Mouse (Mus musculus): Measurements from ENCODE around the gene Apba3. TPM values are rescaled to one million over a fixed set of nuclear protein-coding genes. Genes with fewer than 3 reads are reported as not detected.

Gene Apba3
- total RNA-seq, 2 experiments from 2014 or later = 85.5 to 97.2 TPM

DNA sequence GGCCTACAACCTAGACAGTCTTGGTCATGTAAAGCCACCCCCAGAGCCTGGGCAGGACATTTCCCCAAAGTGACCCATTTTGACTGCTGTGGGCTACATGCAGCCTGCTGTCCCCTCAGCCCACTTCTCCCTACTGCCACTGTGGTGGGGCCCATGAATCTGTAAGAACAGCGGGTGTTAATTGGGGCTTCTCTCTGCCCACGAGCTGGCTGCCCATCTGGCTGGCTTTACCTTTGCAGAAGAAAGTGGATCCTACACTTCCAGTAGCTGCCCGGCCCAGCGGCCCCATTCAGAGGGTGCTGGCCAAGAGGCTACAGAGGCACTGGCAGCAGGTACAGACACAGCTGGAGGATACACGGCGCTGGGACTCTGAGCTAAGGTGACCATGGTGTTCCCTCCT, 21.6 kb upstream of the Apba3 start:
- intact Hi-C loops (cut with DNase I) = loop anchor here (2.0 kb wide), 1 partner anchor 42 kb away; no protein-coding TSS in a partner anchor
- DNase-seq = no peak

DNA sequence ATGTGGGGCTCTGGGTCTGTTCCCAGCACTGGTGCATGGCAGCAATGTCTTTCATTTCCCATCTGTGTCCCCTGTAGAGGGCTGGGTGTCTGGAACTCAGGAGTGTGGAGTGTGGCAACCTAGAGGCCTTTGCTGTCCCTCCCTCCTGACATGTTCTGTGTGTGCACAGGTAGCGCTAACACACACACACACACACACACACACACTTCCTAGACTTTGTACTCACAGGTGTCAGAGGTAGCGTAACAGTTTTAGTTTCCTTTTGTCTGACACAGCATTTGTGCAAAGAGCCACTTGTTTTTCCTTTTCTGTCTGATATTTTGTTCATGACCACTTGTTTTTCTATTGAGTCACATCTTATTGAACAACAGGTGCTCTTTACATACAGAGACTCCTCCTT, 19.0 kb upstream of the Apba3 start:
- no peak for DNase-seq
- intact Hi-C loops (cut with DNase I) = no loop called here

DNA sequence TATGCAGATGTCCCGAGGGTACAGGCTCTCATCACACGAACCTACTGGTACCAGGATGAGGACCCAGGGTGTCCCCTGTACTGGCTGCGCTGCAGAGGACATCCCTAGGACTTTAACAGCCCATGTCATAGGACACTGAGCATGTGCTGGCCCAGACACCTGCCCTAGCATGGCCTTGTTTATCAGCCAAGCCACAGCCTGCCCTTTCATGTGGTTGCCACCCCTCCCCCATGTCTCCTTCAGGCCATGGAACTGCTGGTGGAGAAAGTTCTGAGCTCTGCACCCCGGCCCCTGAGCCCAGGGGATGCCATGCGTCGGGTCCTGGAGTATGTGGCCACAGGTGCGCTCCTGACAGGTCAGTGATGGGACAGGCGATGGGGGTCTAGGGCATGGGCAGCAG, 17.3 kb upstream of the Apba3 start:
- DNase-seq = no peak
- intact Hi-C loops (cut with DNase I) = no loop called here

DNA sequence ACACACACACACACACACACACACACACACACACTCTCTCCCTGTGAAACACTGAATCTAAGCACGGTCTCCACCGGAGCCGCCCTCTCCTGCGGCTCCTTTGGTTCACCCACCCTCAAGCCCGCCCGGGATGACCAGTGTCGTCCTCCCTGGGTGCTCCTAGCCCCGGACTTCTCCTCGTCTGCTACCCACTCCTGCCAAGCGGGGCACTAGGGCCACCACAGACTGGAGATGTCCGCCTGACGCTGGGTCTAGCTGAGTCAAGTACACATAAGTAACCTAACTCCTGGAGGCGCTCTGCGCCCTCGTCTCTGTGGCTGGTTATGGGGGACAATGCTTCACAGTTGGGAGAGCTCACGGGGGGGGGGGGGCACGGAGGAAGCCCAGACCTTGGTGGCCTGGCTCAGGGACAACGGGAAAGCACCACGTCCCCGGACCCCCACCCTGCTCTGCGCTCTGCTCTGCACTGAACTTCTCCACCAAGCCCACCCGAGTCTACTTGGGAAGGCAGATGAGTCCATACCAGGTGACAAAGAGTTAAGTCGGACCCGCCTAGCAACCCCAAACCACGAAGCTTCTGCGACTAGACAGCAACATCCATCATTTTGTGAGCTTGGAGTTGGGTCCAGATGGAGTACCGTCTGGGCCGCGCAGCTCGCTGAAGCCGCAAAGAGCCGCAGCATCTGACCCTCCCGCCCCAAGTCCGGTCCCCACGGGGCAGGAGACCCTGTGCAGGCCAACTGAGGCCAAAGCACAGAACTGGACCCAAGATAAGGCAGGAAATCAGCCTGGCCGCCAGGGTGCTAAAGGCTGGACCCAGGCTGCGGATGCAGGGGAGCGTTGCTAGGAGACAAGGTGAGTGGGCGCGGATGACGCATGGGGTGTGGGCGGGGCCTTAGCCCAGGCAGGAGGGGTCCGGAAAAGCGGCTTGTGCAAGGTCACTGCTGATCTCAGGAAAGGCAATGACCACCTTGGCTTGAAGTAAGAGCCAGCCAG, 14.0 kb upstream of the Apba3 start, which contains the start of gene Matk:
TSS of gene Matk (plus strand) at position 512 of the 996 bp plus-strand sequence.
- intact Hi-C loops (cut with DNase I) = no loop called here
- peak in 1 of 2 experiments; percentile 48 for DNase-seq

DNA sequence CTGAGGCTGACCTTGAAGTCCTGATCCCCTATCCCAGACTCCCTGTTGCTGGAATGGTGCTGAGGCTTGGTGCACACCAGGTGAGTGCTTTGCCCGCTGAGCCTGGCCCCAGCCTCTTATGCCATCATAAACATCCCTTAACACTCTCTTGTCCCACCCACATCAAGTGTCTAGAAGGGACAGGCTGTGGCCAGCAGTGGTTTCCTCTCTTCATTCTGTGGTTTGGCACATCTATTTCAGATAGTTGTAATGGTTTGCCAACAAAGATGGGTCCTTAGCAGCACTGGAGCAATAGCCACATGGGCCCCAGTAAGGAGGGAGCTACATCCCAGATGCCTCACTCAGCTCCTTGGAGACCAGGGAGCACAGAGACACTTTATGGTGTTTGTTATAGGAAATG, 11.9 kb upstream of the Apba3 start:
- no peak for DNase-seq
- intact Hi-C loops (cut with DNase I) = no loop called here

DNA sequence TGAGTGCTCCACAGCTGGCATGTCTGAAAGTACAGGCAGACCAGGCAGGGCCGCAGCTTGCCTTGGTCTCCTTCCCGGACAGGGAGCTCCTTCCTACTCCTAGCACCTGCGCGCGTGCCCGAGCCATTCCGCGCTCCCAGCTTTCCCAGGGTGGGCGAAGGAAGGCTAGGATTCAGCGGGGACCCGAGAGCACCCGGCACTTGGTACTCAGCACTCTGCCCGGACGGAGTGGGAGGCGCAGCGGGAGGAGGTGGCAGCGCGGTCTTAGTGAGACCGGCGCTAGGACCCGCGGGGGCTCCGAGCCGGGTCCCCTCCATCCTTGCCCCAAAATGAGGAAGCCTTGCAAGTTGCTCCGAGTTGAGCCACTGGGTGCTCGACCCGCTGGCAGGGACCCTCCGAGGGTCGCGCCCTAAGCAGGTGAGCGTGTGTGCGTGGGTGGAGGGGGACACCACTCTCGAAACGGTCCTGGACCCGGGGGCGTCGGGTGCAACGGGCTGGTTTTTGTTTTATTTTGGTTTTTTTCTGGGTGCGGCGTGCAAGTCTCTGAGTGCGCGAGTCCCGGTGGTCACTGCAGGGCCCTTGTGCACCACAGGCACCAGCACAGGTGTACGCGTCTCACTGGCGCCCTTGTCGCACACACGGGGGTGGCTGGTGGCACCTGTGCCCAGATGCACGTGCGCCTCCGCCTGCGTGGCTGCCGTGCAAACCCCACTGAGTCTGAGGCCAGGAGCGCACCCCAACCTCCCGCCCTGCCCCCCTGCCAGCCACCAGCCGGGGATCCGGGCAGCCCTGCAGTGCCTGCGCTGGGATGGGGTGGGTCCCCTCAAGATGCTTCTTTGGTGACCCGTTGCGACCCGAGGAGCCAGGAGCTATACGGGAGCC, 9.4 kb upstream of the Apba3 start:
- intact Hi-C loops (cut with DNase I) = no loop called here
- DNase-seq = no peak

DNA sequence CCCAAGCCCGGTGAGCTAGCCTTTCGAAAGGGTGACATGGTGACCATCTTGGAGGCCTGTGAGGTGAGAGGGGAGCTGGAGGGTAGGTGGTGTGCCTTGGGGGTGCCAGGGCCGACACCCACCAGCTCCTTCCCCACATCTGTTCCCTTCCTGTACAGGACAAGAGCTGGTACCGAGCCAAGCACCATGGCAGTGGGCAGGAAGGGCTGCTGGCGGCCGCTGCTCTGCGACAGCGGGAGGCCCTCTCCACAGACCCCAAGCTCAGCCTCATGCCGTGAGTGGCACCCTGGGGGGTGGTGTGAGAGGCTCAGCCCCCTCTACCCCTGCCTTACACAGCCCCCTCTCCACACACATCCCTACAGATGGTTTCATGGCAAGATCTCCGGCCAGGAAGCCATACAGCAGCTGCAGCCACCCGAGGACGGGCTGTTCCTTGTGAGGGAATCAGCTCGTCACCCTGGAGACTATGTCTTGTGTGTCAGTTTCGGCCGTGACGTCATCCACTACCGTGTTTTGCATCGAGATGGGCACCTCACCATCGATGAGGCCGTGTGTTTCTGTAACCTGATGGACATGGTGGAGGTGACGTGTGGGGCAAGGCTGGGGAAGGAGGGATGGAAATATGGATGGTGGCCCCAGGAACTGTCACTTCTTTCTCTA, 7.4 kb upstream of the Apba3 start:
- intact Hi-C loops (cut with DNase I) = no loop called here
- no peak for DNase-seq

DNA sequence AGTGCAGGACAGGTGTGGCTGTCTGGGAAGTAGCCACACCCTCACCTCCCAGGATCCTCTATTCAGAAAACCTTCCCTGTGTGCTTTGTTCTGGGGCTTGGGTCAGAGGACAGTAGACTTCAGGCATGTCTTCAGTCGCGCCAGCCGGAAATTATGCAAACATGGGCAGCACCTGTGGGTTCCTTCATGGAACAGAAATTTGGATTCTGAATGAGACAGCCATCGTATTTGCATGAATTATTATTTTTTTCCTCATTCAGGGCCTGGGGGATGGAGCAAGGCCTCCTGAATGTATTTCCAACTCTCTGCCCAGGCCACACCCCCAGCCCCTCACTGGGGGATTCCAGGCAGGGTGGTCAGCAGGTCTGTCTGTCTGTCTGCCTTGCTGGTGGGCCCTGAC, 5.7 kb upstream of the Apba3 start:
- DNase-seq = no peak
- intact Hi-C loops (cut with DNase I) = loop anchor here (10.0 kb wide), 1 partner anchor 546 kb away; no protein-coding TSS in a partner anchor

DNA sequence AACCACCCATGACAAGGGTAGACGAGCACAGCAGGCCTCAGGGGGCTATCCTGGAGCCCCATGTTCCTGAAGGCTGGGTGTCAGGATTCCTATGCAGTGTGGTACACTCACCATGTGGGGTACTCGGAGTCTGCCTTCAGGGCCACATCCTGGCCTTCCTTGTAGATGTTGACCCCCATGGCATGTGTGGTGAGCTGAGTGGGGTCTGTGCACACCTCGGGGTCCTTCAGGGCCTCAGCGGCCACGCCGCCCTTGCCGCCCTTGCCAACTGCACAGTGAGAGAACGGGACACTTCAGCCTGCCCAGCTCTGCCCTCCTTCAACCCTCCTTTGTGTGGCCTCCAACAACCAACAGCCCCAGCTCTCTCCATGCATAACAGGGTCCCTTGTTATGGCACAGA, 1.2 kb upstream of the Apba3 start:
- no peak for DNase-seq
- intact Hi-C loops (cut with DNase I) = loop anchor here (10.0 kb wide), 1 partner anchor 551 kb away; no protein-coding TSS in a partner anchor

DNA sequence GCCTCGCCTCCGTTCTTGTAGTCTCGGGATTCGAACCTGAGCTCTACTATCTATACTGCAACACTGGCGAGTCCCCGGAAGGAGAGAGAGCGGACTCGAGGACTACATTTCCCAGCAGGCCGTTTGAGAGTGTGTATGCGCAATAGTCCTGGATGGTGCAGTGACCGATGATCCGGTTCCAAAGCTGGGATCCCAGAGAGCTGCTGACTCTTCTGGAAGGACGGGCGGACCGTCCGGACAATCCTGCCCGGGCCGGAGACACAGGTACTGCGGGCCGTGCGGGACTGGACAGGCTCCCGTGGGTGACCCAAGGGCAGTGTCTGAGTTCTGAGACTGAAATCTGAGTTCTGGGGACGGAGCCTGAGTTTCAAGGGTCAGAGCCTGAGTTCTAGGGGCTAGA, 1.3 kb downstream of the Apba3 start:
- DNase-seq = peak; percentile 82 to 88
- intact Hi-C loops (cut with DNase I) = loop anchor here (10.0 kb wide), 1 partner anchor 553 kb away; no protein-coding TSS in a partner anchor

DNA sequence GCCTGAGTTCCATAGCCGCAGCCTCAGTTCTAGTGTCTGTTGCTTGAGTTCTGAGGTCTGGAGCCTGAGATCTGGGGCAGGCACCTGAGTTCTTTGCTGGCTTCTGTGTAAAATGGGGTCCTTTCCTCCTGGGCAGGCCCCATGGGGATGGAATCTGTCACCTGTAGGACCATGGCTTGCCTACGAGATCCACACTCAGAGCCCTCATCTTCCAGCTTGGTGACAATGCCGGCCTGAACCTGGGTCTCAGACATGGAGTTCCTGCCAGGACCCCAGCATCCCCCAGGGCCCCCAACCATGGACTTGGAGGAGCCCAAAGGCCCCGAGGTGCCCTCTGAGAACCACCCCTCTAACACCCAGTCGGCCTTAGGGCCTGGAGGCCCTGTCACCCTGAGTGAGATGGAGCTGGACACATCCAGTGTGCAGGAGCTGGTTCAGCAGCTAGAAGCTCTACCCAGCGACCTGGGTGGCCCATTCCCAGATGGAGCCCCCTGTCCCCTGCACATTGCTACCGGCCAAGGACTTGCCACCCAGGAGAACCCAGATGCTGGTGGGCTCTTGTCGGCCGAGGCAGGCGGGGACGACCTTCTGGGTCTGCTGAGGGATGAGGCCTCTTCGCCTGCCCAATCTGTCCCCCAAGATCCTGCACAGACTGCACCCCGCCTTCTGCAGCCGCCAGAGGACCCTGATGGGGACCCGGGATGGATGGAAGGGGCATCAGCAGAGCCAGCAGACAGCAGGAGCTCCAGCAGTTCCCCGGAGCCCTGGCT, 2.1 kb downstream of the Apba3 start:
- intact Hi-C loops (cut with DNase I) = loop anchor here (10.0 kb wide), 1 partner anchor 554 kb away; no protein-coding TSS in a partner anchor
- DNase-seq = no peak

DNA sequence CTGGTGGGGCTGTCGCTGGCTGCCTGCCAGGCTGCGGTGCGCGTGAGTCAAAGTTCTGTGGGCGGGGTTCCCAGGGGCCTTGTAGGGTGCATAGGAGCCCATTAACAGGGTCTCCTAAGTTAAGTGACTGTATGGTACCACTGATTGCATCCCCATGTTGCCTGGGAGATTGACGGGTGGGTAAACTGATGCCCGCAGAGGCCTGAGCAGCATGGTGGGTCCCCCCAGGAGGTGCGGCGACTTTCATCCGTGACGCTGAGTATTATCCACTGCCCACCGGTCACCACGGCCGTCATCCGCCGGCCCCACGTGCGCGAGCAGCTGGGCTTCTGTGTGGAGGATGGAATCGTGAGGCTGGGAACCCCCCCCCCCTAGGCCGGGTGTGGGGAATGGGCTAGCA, 5.6 kb downstream of the Apba3 start:
- DNase-seq = no peak

DNA sequence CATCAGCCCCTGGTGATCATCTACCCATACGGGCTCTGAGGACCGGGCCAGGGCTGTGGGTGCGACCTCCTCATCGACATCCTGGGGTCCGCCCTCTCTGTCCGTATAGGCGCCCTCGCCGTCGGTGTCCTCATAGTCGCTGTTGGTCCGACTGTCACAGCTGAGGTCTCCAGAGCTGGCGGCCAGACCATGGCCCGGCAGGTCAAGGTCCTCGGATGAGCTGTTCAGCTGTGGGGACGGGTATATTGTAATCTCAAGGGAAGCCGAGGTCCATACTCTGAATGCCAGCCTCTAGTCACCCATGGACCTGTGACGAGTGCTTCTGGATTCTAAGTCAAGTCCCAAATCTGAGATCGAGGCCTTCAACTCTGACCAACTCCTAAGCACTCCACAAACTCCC, 7.1 kb downstream of the Apba3 start:
- DNase-seq = no peak
- intact Hi-C loops (cut with DNase I) = no loop called here

More for the DNA sequence above, 5.6 kb downstream of the Apba3 start:
- intact Hi-C loops (cut with DNase I) = no loop called here

DNA sequence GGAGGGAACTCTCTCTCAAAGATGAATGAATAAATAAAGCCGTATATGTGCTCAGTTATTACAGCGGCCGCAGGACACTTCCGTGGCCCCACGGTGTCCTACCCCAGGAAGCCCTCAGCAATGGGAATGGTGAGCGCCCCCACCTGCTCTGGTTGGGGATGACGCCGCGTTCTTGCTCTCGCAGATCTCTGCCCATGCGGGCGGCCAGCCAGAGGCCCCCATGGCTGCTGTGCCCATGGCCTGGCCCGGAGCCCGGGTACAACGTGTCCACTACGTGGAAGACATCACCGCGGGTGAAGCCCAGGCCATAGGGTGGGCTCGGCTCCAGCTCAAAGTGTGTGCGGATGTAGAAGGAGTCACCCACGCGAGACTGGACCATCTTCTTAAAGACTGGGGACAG, 10.9 kb downstream of the Apba3 start:
- intact Hi-C loops (cut with DNase I) = no loop called here
- no peak for DNase-seq

DNA sequence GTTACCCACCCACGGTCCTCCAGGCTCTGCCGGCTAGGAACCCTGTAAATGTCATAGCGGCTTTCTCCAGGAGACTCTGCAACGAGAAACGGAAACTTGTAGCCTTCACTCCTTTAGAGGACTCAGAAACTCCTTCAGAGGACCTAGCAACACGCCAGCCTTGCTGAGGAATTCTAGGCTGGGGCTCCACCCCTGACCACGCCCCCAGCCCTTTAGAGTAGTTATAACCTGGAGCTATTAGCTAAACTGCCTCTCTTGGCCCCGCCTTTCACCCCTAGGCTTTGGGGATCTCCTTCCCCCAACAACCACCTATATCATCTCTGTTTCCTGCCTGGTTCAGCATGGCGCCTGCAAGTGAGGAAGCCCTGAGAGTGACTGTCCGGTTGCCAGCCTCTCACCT, 12.7 kb downstream of the Apba3 start:
- intact Hi-C loops (cut with DNase I) = no loop called here
- no peak for DNase-seq

DNA sequence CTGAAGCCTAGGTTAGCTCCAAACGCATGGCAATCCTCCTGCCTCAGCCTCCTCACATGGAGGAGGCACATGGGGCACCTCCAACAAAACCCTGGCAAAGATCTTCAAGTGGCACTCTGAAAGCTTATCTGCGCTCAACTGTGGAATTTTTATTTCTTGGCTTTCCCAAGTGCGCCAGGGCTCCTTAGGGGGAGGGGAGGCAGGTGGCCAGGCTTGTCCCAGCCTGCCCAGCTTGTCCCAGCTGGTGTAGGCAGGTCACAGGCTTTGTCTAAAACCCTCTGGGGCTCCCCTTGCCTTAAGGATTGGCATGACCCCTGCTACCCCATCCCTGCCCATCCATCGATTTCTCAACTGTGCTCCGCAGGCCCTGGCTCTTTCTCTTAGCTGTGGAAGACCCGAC, 17.4 kb downstream of the Apba3 start:
- intact Hi-C loops (cut with DNase I) = no loop called here

DNA sequence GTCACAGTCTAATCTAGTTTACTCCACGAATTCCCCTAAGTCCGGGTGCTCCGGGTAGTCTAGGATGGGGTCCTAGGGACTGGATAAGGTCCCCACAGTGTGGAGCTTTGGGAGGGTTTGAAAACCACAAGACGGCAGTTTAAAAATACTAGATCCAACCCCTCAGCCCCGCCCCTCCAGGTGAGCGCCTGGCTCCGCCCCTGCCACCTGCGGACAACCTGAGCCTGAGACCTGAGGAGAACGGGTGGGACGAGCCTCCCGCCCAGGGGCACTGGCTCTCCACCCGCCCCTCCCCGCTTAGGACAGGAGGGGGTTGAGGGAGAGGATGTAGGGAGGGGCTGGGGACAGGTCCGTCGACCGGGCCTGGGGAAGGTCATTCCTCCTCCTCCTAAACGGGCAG, 18.0 kb downstream of the Apba3 start:
- no peak for DNase-seq
- intact Hi-C loops (cut with DNase I) = no loop called here

More for the DNA sequence above, 17.4 kb downstream of the Apba3 start:
- DNase-seq = no peak

DNA sequence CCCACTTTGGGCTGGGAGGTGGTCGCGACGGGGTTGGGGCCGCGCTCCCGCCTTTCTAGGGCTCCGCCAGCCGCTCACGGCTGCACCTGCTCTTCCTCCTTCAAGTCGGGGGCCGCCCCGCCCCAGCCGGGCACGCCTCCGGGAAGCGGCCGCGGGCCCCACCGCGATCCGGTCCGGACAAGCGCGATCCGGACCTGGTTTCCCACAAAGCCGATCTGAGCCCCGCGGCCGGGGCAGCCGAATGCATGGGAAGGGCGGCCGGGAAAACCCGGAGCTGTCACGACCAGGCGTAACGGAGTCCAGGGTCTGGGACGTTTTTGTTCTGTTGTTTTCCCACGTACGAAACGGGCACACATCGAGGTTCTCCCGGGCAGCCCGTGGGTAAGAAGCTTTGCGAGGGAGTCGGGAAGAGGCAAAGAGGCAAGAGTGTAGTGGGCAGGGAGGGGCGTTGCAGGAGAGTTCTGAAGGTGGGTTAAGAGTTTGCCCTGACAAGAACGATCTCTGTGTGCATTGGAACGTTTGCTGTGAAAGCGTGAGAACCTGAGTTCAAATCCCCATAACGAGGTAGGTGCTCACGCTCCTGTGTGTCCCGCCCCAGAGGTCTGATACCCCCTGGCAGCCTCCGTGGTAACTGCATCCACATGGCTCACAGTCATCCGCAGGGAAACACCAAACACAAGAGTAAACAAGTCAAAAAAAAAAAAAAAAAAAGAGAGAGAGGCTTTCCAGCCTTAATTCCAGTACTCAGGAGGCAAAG, 19.1 kb downstream of the Apba3 start:
- intact Hi-C loops (cut with DNase I) = loop anchor here (2.0 kb wide), 1 partner anchor 41 kb away; no protein-coding TSS in a partner anchor
- DNase-seq = peak; percentile 92 to 97

DNA sequence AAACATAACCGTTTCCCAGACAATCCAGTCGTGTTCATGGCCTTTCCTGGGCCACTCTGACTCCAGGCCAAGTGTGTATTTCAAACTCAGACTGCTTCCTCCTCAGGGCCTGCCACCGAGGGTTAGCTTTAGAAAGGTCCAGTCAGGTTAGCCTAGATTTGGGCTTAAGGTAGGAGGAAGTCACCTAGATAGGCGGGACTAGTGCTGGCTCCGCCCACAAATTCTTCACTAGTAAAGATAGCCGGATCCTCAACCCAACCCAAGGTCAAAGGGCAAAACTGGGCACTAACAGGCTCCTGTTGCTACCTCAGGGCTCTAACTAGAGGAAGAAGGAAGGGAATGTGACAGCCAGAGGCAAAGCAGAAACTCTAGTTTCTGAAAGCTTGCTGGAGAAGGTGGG, 19.8 kb downstream of the Apba3 start:
- intact Hi-C loops (cut with DNase I) = loop anchor here (2.0 kb wide), 1 partner anchor 42 kb away; no protein-coding TSS in a partner anchor
- no peak for DNase-seq
